Mouse (Mus musculus): ENCODE data around the gene Prdm2. TPM values are rescaled to one million over a fixed set of nuclear protein-coding genes. Genes with fewer than 3 reads are reported as not detected.

Prdm2 gene
- polyA plus RNA-seq, 1 experiment from 2014 or later: 11.0 TPM

GRCm38 (mm10) chr4:143239117-143239516 is 26.3 kb upstream of the Prdm2 start:
- 84% methylated on average over 5 of the region's 5 CpGs for WGBS

GRCm38 (mm10) chr4:143238241-143239031 is 25.6 kb upstream of the Prdm2 start:
- H3K27me3 ChIP-seq (ENCODE audit: control insufficient read depth, insufficient read depth, low read depth, low read length): no peaks in the 10 kb centered on the region
- H3K4me3 ChIP-seq (ENCODE audit: low read length): peak overlapping the region; percentile 9; the same call in 1 of the 2 replicates

More at GRCm38 (mm10) chr4:143239117-143239516, 26.3 kb upstream of the Prdm2 start:
- Histone ChIP-seq H3K9ac (ENCODE audit: low read length) (no peak overlapping the region), H3K36me3 (ENCODE audit: control insufficient read depth, insufficient read depth, low read length) (no peaks in the 10 kb centered on the region), H3K4me3 (ENCODE audit: low read length) (no peak overlapping the region), H3K9me3 (ENCODE audit: control insufficient read depth, low read length) (peaks cover 5% of the 10 kb centered on the region), H3K27ac (ENCODE audit: low read length) (no peak overlapping the region), H3K4me2 (ENCODE audit: low read depth, low read length) (no peak overlapping the region), H3K27me3 (ENCODE audit: control insufficient read depth, insufficient read depth, low read depth, low read length) (no peaks in the 10 kb centered on the region), H3K4me1 (replicated peaks; ENCODE audit: control insufficient read depth, insufficient read depth, low read length) (no peaks in the 10 kb centered on the region)
- no peak for ATAC-seq (ENCODE audit: low read depth)

GRCm38 (mm10) chr4:143231790-143232422 is 19.1 kb upstream of the Prdm2 start:
- Histone ChIP-seq H3K9me3 (ENCODE audit: control insufficient read depth, low read length) (peaks cover 5% of the 10 kb centered on the region), H3K27me3 (ENCODE audit: control insufficient read depth, insufficient read depth, low read depth, low read length) (no peaks in the 10 kb centered on the region), H3K27ac (ENCODE audit: low read length) (no peak overlapping the region), H3K4me3 (ENCODE audit: low read length) (no peak overlapping the region), H3K36me3 (ENCODE audit: control insufficient read depth, insufficient read depth, low read length) (no peaks in the 10 kb centered on the region), H3K4me2 (ENCODE audit: low read depth, low read length) (no peak overlapping the region), H3K4me1 (replicated peaks; ENCODE audit: control insufficient read depth, insufficient read depth, low read length) (no peaks in the 10 kb centered on the region), H3K9ac (ENCODE audit: low read length) (no peak overlapping the region)
- peak; percentile 47 for ATAC-seq (ENCODE audit: low read depth)
- 90% methylated on average over 10 of the region's 10 CpGs for WGBS

More at GRCm38 (mm10) chr4:143238241-143239031, 25.6 kb upstream of the Prdm2 start:
- H3K4me1 ChIP-seq (replicated peaks; ENCODE audit: control insufficient read depth, insufficient read depth, low read length): no peaks in the 10 kb centered on the region
- no peak overlapping the region for H3K9ac ChIP-seq (ENCODE audit: low read length)
- H3K9me3 ChIP-seq (ENCODE audit: control insufficient read depth, low read length): peaks cover 5% of the 10 kb centered on the region
- WGBS: 14% methylated on average over 23 of the region's 23 CpGs
- no peak overlapping the region for H3K27ac ChIP-seq (ENCODE audit: low read length)
- peak overlapping the region; percentile 27 for H3K4me2 ChIP-seq (ENCODE audit: low read depth, low read length)
- H3K36me3 ChIP-seq (ENCODE audit: control insufficient read depth, insufficient read depth, low read length): no peaks in the 10 kb centered on the region
- ATAC-seq (ENCODE audit: low read depth): no peak

- Histone ChIP-seq H3K4me1 (replicated peaks; ENCODE audit: control insufficient read depth, insufficient read depth, low read length) (no peaks in the 10 kb centered on the region), H3K27ac (ENCODE audit: low read length) (no peak overlapping the region), H3K36me3 (ENCODE audit: control insufficient read depth, insufficient read depth, low read length) (no peaks in the 10 kb centered on the region), H3K9me3 (ENCODE audit: control insufficient read depth, low read length) (peaks cover 5% of the 10 kb centered on the region), H3K4me3 (ENCODE audit: low read length) (no peak overlapping the region), H3K4me2 (ENCODE audit: low read depth, low read length) (no peak overlapping the region), H3K27me3 (ENCODE audit: control insufficient read depth, insufficient read depth, low read depth, low read length) (no peaks in the 10 kb centered on the region), H3K9ac (ENCODE audit: low read length) (no peak overlapping the region)
- ATAC-seq (ENCODE audit: low read depth): no peak
- WGBS: 66% methylated on average over 3 of the region's 3 CpGs
These were observed 18.3 kb upstream of the Prdm2 start for GRCm38 (mm10) chr4:143231110-143231509.

- Histone ChIP-seq H3K4me1 (replicated peaks; ENCODE audit: control insufficient read depth, insufficient read depth, low read length) (no peaks in the 10 kb centered on the region), H3K27me3 (ENCODE audit: control insufficient read depth, insufficient read depth, low read depth, low read length) (no peaks in the 10 kb centered on the region), H3K4me2 (ENCODE audit: low read depth, low read length) (no peak overlapping the region), H3K9me3 (ENCODE audit: control insufficient read depth, low read length) (no peaks in the 10 kb centered on the region), H3K36me3 (ENCODE audit: control insufficient read depth, insufficient read depth, low read length) (no peaks in the 10 kb centered on the region), H3K4me3 (ENCODE audit: low read length) (no peak overlapping the region), H3K27ac (ENCODE audit: low read length) (no peak overlapping the region), H3K9ac (ENCODE audit: low read length) (no peak overlapping the region)
- 59% methylated on average over 5 of the region's 5 CpGs for WGBS
- no peak for ATAC-seq (ENCODE audit: low read depth)
These were observed 15.2 kb upstream of the Prdm2 start for GRCm38 (mm10) chr4:143227976-143228375.

GRCm38 (mm10) chr4:143225886-143226285 is 13.1 kb upstream of the Prdm2 start:
- Histone ChIP-seq H3K36me3 (ENCODE audit: control insufficient read depth, insufficient read depth, low read length) (no peaks in the 10 kb centered on the region), H3K9me3 (ENCODE audit: control insufficient read depth, low read length) (no peaks in the 10 kb centered on the region), H3K4me2 (ENCODE audit: low read depth, low read length) (no peak overlapping the region), H3K9ac (ENCODE audit: low read length) (no peak overlapping the region), H3K27ac (ENCODE audit: low read length) (no peak overlapping the region), H3K4me3 (ENCODE audit: low read length) (no peak overlapping the region), H3K4me1 (replicated peaks; ENCODE audit: control insufficient read depth, insufficient read depth, low read length) (no peaks in the 10 kb centered on the region), H3K27me3 (ENCODE audit: control insufficient read depth, insufficient read depth, low read depth, low read length) (no peaks in the 10 kb centered on the region)
- 40% methylated on average over 9 of the region's 9 CpGs for WGBS
- no peak for ATAC-seq (ENCODE audit: low read depth)

- Histone ChIP-seq H3K4me1 (replicated peaks; ENCODE audit: control insufficient read depth, insufficient read depth, low read length) (no peaks in the 10 kb centered on the region), H3K27ac (ENCODE audit: low read length) (no peak overlapping the region), H3K27me3 (ENCODE audit: control insufficient read depth, insufficient read depth, low read depth, low read length) (no peaks in the 10 kb centered on the region), H3K4me2 (ENCODE audit: low read depth, low read length) (no peak overlapping the region), H3K4me3 (ENCODE audit: low read length) (no peak overlapping the region), H3K9ac (ENCODE audit: low read length) (no peak overlapping the region), H3K36me3 (ENCODE audit: control insufficient read depth, insufficient read depth, low read length) (no peaks in the 10 kb centered on the region), H3K9me3 (ENCODE audit: control insufficient read depth, low read length) (no peaks in the 10 kb centered on the region)
- ATAC-seq (ENCODE audit: low read depth): no peak
- WGBS: 50% methylated on average over 9 of the region's 9 CpGs
These were observed 6.5 kb upstream of the Prdm2 start for GRCm38 (mm10) chr4:143219316-143219751.

GRCm38 (mm10) chr4:143218858-143219257 is 6.1 kb upstream of the Prdm2 start:
- Histone ChIP-seq H3K4me2 (ENCODE audit: low read depth, low read length) (no peak overlapping the region), H3K27ac (ENCODE audit: low read length) (no peak overlapping the region), H3K4me3 (ENCODE audit: low read length) (no peak overlapping the region), H3K4me1 (replicated peaks; ENCODE audit: control insufficient read depth, insufficient read depth, low read length) (no peaks in the 10 kb centered on the region), H3K36me3 (ENCODE audit: control insufficient read depth, insufficient read depth, low read length) (no peaks in the 10 kb centered on the region), H3K9me3 (ENCODE audit: control insufficient read depth, low read length) (no peaks in the 10 kb centered on the region), H3K9ac (ENCODE audit: low read length) (no peak overlapping the region), H3K27me3 (ENCODE audit: control insufficient read depth, insufficient read depth, low read depth, low read length) (no peaks in the 10 kb centered on the region)
- 71% methylated on average over 2 of the region's 2 CpGs for WGBS
- no peak for ATAC-seq (ENCODE audit: low read depth)

GRCm38 (mm10) chr4:143217189-143217588 is 4.4 kb upstream of the Prdm2 start:
- no peak overlapping the region for H3K4me3 ChIP-seq (ENCODE audit: low read length)
- no peaks in the 10 kb centered on the region for H3K36me3 ChIP-seq (ENCODE audit: control insufficient read depth, insufficient read depth, low read length)
- H3K4me2 ChIP-seq (ENCODE audit: low read depth, low read length): no peak overlapping the region
- H3K27ac ChIP-seq (ENCODE audit: low read length): no peak overlapping the region
- peaks cover 5% of the 10 kb centered on the region; the same call in 1 of the 2 replicates for H3K4me1 ChIP-seq (replicated peaks; ENCODE audit: control insufficient read depth, insufficient read depth, low read length)
- no peak for ATAC-seq (ENCODE audit: low read depth)
- H3K9ac ChIP-seq (ENCODE audit: low read length): no peak overlapping the region
- no peaks in the 10 kb centered on the region for H3K27me3 ChIP-seq (ENCODE audit: control insufficient read depth, insufficient read depth, low read depth, low read length)
- 77% methylated on average over 7 of the region's 7 CpGs for WGBS
- H3K9me3 ChIP-seq (ENCODE audit: control insufficient read depth, low read length): no peaks in the 10 kb centered on the region
